Mouse (Mus musculus): ENCODE data around the gene 4930415L06Rik.

Gene 4930415L06Rik

GRCm38 (mm10) chrX:89932752-89933151 lies at the start of gene 4930415L06Rik:
4930415L06Rik (minus strand) TSS chrX:89932852.
- DNase-seq (ENCODE audit: inconsistent age in 2 of 2, low spot score in 1 of 2), result no peak

GRCm38 (mm10) chrX:89978621-89979020 lies 46.0 kb upstream of the 4930415L06Rik start:
- DNase-seq (ENCODE audit: inconsistent age in 2 of 2, low spot score in 1 of 2), result no peak

GRCm38 (mm10) chrX:89904871-89905270 lies 27.8 kb downstream of the 4930415L06Rik start:
- no peak for DNase-seq (ENCODE audit: inconsistent age in 2 of 2, low spot score in 1 of 2)

Measured in adrenal gland, adult (tissue).